Mouse (Mus musculus): Measurements from ENCODE around the gene Rpa2.

- TF ChIP-seq CTCF (IDR thresholded peaks at IDR 0.05; ENCODE audit: insufficient read depth, low read depth, low read length) (no peak), POLR2A (IDR thresholded peaks at IDR 0.05; ENCODE audit: insufficient read depth, low read depth, low read length) (no peak)
Measured at GRCm38 (mm10) chr4:132733071-132733770, 34.9 kb upstream of the Rpa2 start.

All from olfactory bulb, adult 2 months (tissue).